Mouse (Mus musculus) Patski (cell line): Measurements from ENCODE around the gene Tubb1. TPM values are rescaled to one million over a fixed set of nuclear protein-coding genes. Genes with fewer than 3 reads are reported as not detected.

Source experiments
- ATAC-seq: fragments of 100-300 bp; one replicate; pipeline ENCODE4 v1.8.0; 2021
- CTCF ChIA-PET: fragments of 350-600 bp; sonication (Branson Sonifier 250); formaldehyde crosslinking; loops from one replicate; lab custom pipeline; 2022; ENCODE audit warnings: inconsistent platforms; lab: Charles Lee
- POLR2A ChIA-PET: fragments of 350-600 bp; sonication (Branson Sonifier 250); formaldehyde crosslinking; loops from one replicate; lab custom pipeline; 2022; ENCODE audit warnings: antibody characterized with exemption, inconsistent platforms; lab: Charles Lee
- DNase-seq: peaks from one replicate; pipeline ENCODE4 v3.0.0-alpha.2; 2011; ENCODE audit warnings: low read depth, low spot score
- H3K27me3 ChIP-seq: fragments of 371-371 bp; one replicate; pipeline ENCODE4 v1.5.1; 2021
- CTCF ChIP-seq: fragments of 100-300 bp; IDR thresholded peaks from one replicate; pipeline ENCODE4 v1.5.1; 2021
- in situ Hi-C: fragments of 300-500 bp; cut with MboI; formaldehyde crosslinking; loops from 3 replicates; pipeline ENCODE4 v1.11.1; 2018; ENCODE audit warnings: low pct_unique_long_range_greater_than_20kb, mixed read lengths
- polyA plus RNA-seq: library from polyadenylated mRNA; unstranded; gene quantifications from one replicate; pipeline ENCODE4 v1.2.3, GENCODE M21; 2021

Tubb1 gene
- polyA plus RNA-seq, 1 experiment from 2014 or later, result not detected

GRCm38 (mm10) chr2:174442460-174442859 is 8.0 kb upstream of the Tubb1 start:
- TF ChIP-seq CTCF, result no peak
- ChIA-PET POLR2A (interaction anchor here (0.6 kb wide), 1 partner anchor 147 kb away, joined by 3 read pairs; no protein-coding TSS in a partner anchor), CTCF (interaction anchor here (1.2 kb wide), 1 partner anchor 15 kb away, joined by 3 read pairs; no protein-coding TSS in a partner anchor)
- DNase-seq (no peak), ATAC-seq (peak; percentile 85)
- H3K27me3 ChIP-seq, result no peaks in the 10 kb centered on the region
- in situ Hi-C loops, result no loop called here

- no peaks in the 10 kb centered on the region for H3K27me3 ChIP-seq
- CTCF ChIA-PET, result interaction anchor here (1.2 kb wide), 1 partner anchor 15 kb away, joined by 3 read pairs; no protein-coding TSS in a partner anchor
- DNase-seq (no peak), ATAC-seq (no peak)
- TF ChIP-seq CTCF, result no peak
- in situ Hi-C loops, result no loop called here
- POLR2A ChIA-PET, result no interaction called here
Measured at GRCm38 (mm10) chr2:174443046-174443445, 7.4 kb upstream of the Tubb1 start.

GRCm38 (mm10) chr2:174444359-174444758 is 6.1 kb upstream of the Tubb1 start:
- DNase-seq, result no peak
- CTCF ChIA-PET, result interaction anchor here (1.0 to 1.6 kb wide), 3 partner anchors 9 to 124 kb away, joined by 3 to 4 read pairs (median 3); no protein-coding TSS in a partner anchor
- H3K27me3 ChIP-seq, result no peaks in the 10 kb centered on the region
- POLR2A ChIA-PET, result no interaction called here
- no peak for ATAC-seq
- no peak for TF ChIP-seq CTCF
- in situ Hi-C loops, result no loop called here

- H3K27me3 ChIP-seq, result no peaks in the 10 kb centered on the region
- ATAC-seq (no peak), DNase-seq (no peak)
- POLR2A ChIA-PET, result interaction anchor here (1.0 kb wide), 1 partner anchor 12 kb away, joined by 3 read pairs; no protein-coding TSS in a partner anchor
- in situ Hi-C loops, result no loop called here
- CTCF ChIA-PET, result interaction anchor here (1.5 to 1.6 kb wide), 2 partner anchors 9 kb away, joined by 3 to 4 read pairs; no protein-coding TSS in a partner anchor
- no peak for TF ChIP-seq CTCF
Measured at GRCm38 (mm10) chr2:174445018-174445417, 5.5 kb upstream of the Tubb1 start.

GRCm38 (mm10) chr2:174446492-174446891 is 4.0 kb upstream of the Tubb1 start:
- H3K27me3 ChIP-seq, result no peaks in the 10 kb centered on the region
- ATAC-seq (no peak), DNase-seq (no peak)
- TF ChIP-seq CTCF, result no peak
- in situ Hi-C loops, result no loop called here
- POLR2A ChIA-PET, result no interaction called here
- CTCF ChIA-PET, result interaction anchor here (3.4 kb wide), 1 partner anchor 12 kb away, joined by 12 read pairs; no protein-coding TSS in a partner anchor

GRCm38 (mm10) chr2:174446905-174447304 is 3.6 kb upstream of the Tubb1 start:
- CTCF ChIA-PET, result interaction anchor here (3.4 kb wide), 1 partner anchor 11 kb away, joined by 12 read pairs; no protein-coding TSS in a partner anchor
- DNase-seq, result no peak
- no peak for TF ChIP-seq CTCF
- no peak for ATAC-seq
- POLR2A ChIA-PET, result no interaction called here
- H3K27me3 ChIP-seq, result no peaks in the 10 kb centered on the region
- in situ Hi-C loops, result no loop called here

- DNase-seq (no peak), ATAC-seq (no peak)
- ChIA-PET CTCF (interaction anchor here (3.4 kb wide), 1 partner anchor 10 kb away, joined by 12 read pairs; no protein-coding TSS in a partner anchor), POLR2A (no interaction called here)
- in situ Hi-C loops, result no loop called here
- TF ChIP-seq CTCF, result no peak
- no peaks in the 10 kb centered on the region for H3K27me3 ChIP-seq
Measured at GRCm38 (mm10) chr2:174448405-174448804, 2.1 kb upstream of the Tubb1 start.

GRCm38 (mm10) chr2:174453681-174454080 is 3.2 kb downstream of the Tubb1 start:
- in situ Hi-C loops, result loop anchor here (25.0 kb wide), 1 partner anchor 366 kb away; the partner anchor contains the start of gene Stx16
- H3K27me3 ChIP-seq, result no peaks in the 10 kb centered on the region
- ATAC-seq (no peak), DNase-seq (no peak)
- ChIA-PET CTCF (interaction anchor here (1.3 kb wide), 1 partner anchor 9 kb away, joined by 4 read pairs; no protein-coding TSS in a partner anchor), POLR2A (no interaction called here)
- TF ChIP-seq CTCF, result no peak

GRCm38 (mm10) chr2:174459365-174459764 is 8.9 kb downstream of the Tubb1 start:
- no peaks in the 10 kb centered on the region for H3K27me3 ChIP-seq
- no peak for ATAC-seq
- TF ChIP-seq CTCF, result no peak
- ChIA-PET CTCF (interaction anchor here (1.1 to 3.0 kb wide), 3 partner anchors 12 to 216 kb away, joined by 3 to 12 read pairs (median 3); partner anchors contain the start of gene Nelfcd), POLR2A (no interaction called here)
- in situ Hi-C loops, result loop anchor here (25.0 kb wide), 1 partner anchor 372 kb away; the partner anchor contains the start of gene Stx16
- DNase-seq, result no peak

- DNase-seq (no peak), ATAC-seq (peak; percentile 14)
- no peak for TF ChIP-seq CTCF
- CTCF ChIA-PET, result no interaction called here
- POLR2A ChIA-PET, result interaction anchor here (0.7 to 1.5 kb wide), 2 partner anchors 9 to 14 kb away, joined by 3 to 5 read pairs; partner anchors contain the start of gene Prelid3b
- in situ Hi-C loops, result loop anchor here (25.0 kb wide), 1 partner anchor 376 kb away; the partner anchor contains the start of gene Stx16
- H3K27me3 ChIP-seq, result no peaks in the 10 kb centered on the region
Measured at GRCm38 (mm10) chr2:174463370-174463769, 12.9 kb downstream of the Tubb1 start.
